Mouse (Mus musculus) bone marrow macrophage, adult 2 months (primary cell): ENCODE results near the gene Prrx1.

Source experiments
- CTCF ChIP-seq: IDR thresholded peaks from 2 replicates; pipeline ENCODE4 v1.5.1; 2012; ENCODE audit warnings: low read depth, mild to moderate bottlenecking, low read length, moderate library complexity
- POLR2A ChIP-seq: IDR thresholded peaks from 2 replicates; pipeline ENCODE4 v1.6.1; 2012; ENCODE audit warnings: mild to moderate bottlenecking, low read depth, low read length, borderline replicate concordance

- no peak for TF ChIP-seq CTCF
- no peak for TF ChIP-seq POLR2A
These were observed 74.6 kb downstream of the Prrx1 start for GRCm38 (mm10) chr1:163238950-163239349.
